Mouse (Mus musculus) testis, adult 2 months (tissue): ENCODE measurements around the gene Trim54. TPM values are rescaled to one million over a fixed set of nuclear protein-coding genes. Genes with fewer than 3 reads are reported as not detected.

Source experiments
- H3K27ac ChIP-seq: fragments of 200-500 bp; 2 replicates; pipeline ENCODE4 v1.5.1; 2012; ENCODE audit warnings: low read depth, low read length; ENCODE audit not compliant: control insufficient read depth, insufficient read depth
- H3K27me3 ChIP-seq: fragments of 200-500 bp; 2 replicates; pipeline ENCODE4 v1.6.1; 2012; ENCODE audit warnings: mild to moderate bottlenecking, low read length, moderate library complexity; ENCODE audit not compliant: control insufficient read depth, insufficient read depth
- H3K36me3 ChIP-seq: fragments of 200-500 bp; 2 replicates; pipeline ENCODE4 v1.6.1; 2012; ENCODE audit warnings: mild to moderate bottlenecking, low read length; ENCODE audit not compliant: control insufficient read depth, insufficient read depth
- H3K4me1 ChIP-seq: fragments of 200-500 bp; 2 replicates; pipeline ENCODE4 v1.6.1; 2012; ENCODE audit warnings: low read length; ENCODE audit not compliant: control insufficient read depth, insufficient read depth
- H3K4me3 ChIP-seq: fragments of 200-500 bp; 2 replicates; pipeline ENCODE4 v1.5.1; 2012; ENCODE audit warnings: low read depth, mild to moderate bottlenecking, low read length, moderate library complexity, mixed read lengths; ENCODE audit not compliant: control insufficient read depth
- CTCF ChIP-seq: fragments of 200-500 bp; IDR thresholded peaks from 2 replicates; pipeline ENCODE4 v1.5.1; 2012; ENCODE audit warnings: low read depth, mild to moderate bottlenecking, inconsistent platforms, low read length, moderate library complexity; ENCODE audit not compliant: control insufficient read depth, insufficient read depth, insufficient replicate concordance
- POLR2A ChIP-seq: fragments of 200-500 bp; IDR thresholded peaks from 2 replicates; pipeline ENCODE4 v1.6.1; 2012; ENCODE audit warnings: low read depth, mild to moderate bottlenecking, inconsistent platforms, low read length, moderate library complexity; ENCODE audit not compliant: control insufficient read depth
- polyA plus RNA-seq: library from polyadenylated mRNA; depleted of rRNA; stranded (reverse); fragments of >200 nt; gene quantifications from 2 replicates; pipeline ENCODE4 v1.2.3, GENCODE M21; 2012; rRNA removed

Trim54 gene
- polyA plus RNA-seq, result 9.8 and 11.1 TPM in 2 replicates

DNA sequence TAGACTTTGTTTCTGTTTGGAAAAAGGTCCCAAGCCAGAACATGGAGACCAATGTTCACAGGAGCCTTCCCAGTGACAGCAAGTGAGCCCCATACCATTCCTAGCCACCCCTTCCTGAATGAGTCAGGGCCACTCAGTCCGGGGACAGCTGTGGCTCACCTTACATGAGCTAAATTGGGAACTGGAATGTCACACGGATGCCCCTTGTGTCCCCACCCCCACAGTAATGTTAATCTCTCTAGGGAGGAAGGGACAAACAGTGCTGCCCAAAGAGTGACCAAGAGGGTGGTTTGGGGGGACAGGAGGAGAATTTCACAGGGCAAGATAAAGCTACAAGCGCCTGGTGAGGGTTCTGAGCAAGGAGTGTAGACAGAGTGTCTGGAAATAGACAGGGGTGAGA is at the start of gene Trim54:
TSS of gene Trim54 (plus strand) at position 359 of the 400 bp plus-strand sequence.
- H3K27ac ChIP-seq, result no peak within 1 kb of the TSS
- no peaks in the 10 kb centered on the region for H3K36me3 ChIP-seq
- H3K4me1 ChIP-seq, result peaks cover 5% of the 10 kb centered on the region; the same call in 1 of the 2 replicates
- H3K27me3 ChIP-seq, result no peaks in the 10 kb centered on the region
- TF ChIP-seq CTCF (no peak), POLR2A (no peak)
- H3K4me3 ChIP-seq, result peak within 1 kb of the TSS; percentile 83

DNA sequence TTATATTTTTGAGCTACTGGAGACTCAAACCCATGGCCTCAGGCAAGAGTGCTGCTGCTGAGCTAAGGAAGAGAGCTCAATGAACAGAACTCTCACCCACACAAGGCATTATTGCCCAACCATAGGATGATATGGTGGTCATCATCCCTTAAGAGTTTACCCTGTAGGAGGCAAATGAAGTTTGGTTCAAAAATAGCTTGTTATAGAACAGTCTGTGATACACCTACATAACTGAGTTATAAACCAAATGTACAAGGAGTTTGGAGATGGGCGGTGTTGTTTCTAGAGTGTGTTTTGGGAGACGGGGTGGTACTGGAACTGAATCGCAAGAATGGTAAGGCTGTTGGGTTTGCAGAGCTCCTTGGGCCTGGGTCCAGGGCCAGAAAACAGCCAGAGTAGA is 46.7 kb upstream of the Trim54 start:
- Histone ChIP-seq H3K4me1 (no peaks in the 10 kb centered on the region), H3K36me3 (no peaks in the 10 kb centered on the region)

DNA sequence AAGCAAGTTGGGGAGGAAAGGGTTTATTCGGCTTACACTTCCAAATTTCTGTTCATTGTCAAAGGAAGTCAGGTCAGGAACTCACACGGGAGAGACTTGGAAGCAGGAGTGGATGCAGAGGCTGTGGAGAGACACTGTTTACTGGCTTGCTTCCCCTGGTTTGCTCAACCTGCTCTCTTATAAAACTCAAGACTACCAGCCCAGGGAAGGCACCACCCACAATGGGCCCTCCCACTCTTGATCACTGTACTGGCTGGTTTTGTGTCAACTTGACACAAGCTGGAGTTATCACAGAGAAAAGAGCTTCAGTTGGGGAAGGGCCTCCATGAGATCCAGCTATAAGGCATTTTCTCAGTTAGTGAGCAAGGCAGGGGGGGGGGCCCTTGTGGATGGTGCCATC is 45.5 kb upstream of the Trim54 start:
- H3K4me1 ChIP-seq, result peaks cover 2% of the 10 kb centered on the region; the same call in 1 of the 2 replicates
- no peaks in the 10 kb centered on the region for H3K27me3 ChIP-seq
- no peaks in the 10 kb centered on the region for H3K36me3 ChIP-seq
- H3K27ac ChIP-seq, result no peak overlapping the region
- no peak for TF ChIP-seq POLR2A
- TF ChIP-seq CTCF, result no peak
- no peak overlapping the region for H3K4me3 ChIP-seq

More for the DNA sequence above, 46.7 kb upstream of the Trim54 start:
- TF ChIP-seq POLR2A (no peak), CTCF (no peak)
- Histone ChIP-seq H3K27me3 (no peaks in the 10 kb centered on the region), H3K27ac (no peak overlapping the region), H3K4me3 (no peak overlapping the region)

DNA sequence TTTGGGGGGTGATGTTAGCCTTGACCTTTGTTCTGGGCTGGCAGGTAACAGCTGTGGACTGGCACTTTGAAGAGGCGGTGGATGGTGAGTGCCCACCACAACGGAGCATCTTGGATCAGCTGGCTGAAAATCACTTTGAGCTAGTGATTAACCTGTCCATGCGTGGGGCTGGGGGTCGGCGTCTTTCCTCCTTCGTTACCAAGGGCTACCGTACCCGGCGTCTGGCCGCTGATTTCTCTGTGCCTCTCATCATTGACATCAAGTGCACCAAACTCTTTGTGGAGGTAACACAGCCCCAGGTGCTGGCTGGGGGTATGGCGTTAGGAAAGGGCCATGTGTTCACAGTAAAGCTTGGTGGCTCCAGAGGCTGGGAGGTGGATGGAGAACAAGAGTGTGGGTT is 44.7 kb upstream of the Trim54 start:
- Histone ChIP-seq H3K27ac (no peak overlapping the region), H3K4me1 (peaks cover 3% of the 10 kb centered on the region; the same call in 1 of the 2 replicates), H3K36me3 (no peaks in the 10 kb centered on the region), H3K27me3 (no peaks in the 10 kb centered on the region), H3K4me3 (no peak overlapping the region)
- TF ChIP-seq CTCF (no peak), POLR2A (no peak)

DNA sequence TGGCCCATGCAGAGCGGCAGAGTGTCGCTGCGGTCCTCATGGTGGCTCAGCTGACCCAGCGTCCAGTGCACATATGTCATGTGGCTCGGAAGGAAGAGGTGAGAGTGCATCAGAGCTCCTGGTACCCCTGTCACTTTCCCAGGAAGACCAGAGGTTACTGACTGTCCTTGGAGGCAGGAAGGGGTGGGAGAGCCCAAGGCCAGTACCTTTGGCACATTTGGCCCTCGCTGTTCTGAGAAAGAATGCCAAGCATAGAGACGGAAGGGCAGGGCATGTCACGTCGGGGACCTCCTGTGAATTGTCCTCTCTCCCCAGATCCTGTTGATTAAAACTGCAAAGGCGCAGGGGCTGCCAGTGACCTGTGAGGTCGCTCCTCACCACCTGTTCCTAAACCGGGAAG is 43.3 kb upstream of the Trim54 start:
- Histone ChIP-seq H3K4me3 (no peak overlapping the region), H3K36me3 (no peaks in the 10 kb centered on the region), H3K27ac (no peak overlapping the region; the same call in 1 of the 2 replicates), H3K27me3 (no peaks in the 10 kb centered on the region), H3K4me1 (peaks cover 4% of the 10 kb centered on the region; the same call in 1 of the 2 replicates)
- TF ChIP-seq POLR2A, result no peak
- no peak for TF ChIP-seq CTCF

DNA sequence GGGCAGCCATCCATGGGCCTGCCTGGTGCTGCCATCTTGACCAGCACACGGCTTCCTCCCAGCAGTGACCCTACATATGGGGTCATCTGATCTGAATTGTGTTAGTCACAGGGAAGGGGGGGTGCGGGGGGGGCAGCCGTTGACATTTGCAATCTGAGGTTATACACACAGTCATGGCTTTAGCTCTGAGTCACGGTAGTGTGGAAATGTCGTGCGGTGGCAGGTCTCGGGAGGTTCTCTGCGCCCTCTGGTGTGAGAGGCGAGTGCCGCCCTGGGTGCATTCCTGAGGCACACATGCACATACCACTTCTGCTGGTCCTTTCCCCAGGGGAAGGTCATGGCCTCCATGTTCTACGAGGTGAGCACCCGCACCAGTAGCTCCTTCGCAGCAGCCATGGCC is 40.2 kb upstream of the Trim54 start:
- no peaks in the 10 kb centered on the region for H3K36me3 ChIP-seq
- H3K4me1 ChIP-seq, result peaks cover 4% of the 10 kb centered on the region
- H3K27me3 ChIP-seq, result no peaks in the 10 kb centered on the region
- no peak overlapping the region for H3K27ac ChIP-seq
- TF ChIP-seq POLR2A (no peak), CTCF (no peak)
- no peak overlapping the region for H3K4me3 ChIP-seq

DNA sequence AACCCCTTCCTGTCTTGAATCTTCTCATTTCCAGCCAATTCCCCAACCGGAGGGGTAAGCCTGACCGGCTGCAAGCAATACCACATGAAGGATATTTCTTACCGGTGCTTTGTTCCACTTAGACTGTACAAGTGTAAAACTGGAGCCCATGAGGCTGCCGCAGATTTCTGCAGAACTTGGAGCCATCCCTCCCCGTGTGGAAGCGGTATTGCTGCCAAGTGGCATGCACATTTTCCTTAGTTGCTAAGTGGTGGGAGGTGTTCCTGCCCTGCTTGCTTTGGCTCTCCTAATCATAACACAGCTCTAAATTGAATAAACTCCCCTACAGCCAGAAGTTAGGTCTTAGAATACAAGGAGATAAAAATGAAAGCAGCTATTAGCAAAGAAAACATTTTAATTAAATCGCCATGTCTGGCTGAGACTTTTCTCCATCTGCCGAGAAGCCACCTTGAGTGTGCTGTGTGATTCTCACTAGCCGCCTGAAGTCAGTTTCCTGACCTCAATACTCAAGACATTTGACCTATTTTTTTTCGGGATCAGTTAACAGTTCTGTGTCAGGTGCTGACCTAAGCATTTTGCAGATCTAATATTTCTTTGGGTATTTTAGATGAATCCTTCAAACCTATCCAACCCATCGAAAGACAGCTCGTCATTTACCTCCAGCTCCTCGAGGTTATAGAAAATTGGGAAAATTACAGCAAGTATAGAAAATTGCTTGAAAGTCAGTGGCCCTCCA is 36.3 kb upstream of the Trim54 start:
- peaks cover 4% of the 10 kb centered on the region for H3K4me1 ChIP-seq
- no peaks in the 10 kb centered on the region for H3K36me3 ChIP-seq
- H3K4me3 ChIP-seq, result no peak overlapping the region
- no peaks in the 10 kb centered on the region for H3K27me3 ChIP-seq
- TF ChIP-seq CTCF (no peak), POLR2A (no peak)
- H3K27ac ChIP-seq, result no peak overlapping the region
